Mouse (Mus musculus): ENCODE data around the gene Rab7.

Gene Rab7

DNA sequence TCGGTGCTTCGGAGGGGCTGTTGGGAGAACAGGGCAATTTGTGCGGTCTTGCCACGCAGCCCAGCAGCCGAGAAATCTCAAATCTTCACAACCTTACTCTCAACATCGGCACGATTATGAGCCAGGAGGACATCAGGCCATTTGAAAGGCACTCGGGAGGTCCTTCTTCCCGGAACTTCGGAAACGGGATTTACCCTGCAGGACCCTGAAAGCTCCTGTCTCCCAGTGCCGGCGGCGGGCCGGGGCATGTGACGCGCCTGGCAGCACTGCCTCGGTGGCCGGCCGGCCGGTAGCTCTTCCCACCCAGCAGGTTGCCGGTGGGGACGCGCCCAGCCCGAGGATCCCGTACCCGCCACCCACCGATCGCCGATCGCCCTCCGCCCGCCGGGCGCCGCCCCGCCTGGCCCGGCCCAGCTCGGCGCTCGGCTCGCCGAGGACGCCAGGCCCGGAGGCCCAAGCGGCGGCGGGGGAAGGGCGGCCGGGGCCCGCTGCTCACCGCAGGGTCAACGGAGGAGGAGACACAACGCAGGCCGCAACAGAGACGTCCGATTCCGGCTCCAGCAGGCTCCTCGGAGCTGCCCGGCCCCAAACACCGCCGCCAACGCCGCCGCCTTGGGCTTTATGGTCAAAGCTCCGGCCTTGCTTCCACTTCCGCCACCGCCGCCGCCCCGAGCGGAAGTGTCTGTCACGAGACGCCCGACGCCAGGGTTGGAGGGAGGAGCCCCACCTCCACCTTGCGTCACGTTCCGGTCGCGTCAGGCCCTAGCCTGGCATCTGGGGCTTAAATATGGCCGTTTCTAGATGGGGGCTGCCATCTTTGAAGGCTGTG is at the start of gene Rab7:
TSS of gene Rab7 (minus strand) at position 694 of the 829 bp plus-strand sequence.
- DNase-seq (ENCODE audit: low read depth, low spot score) = peak; percentile 83

DNA sequence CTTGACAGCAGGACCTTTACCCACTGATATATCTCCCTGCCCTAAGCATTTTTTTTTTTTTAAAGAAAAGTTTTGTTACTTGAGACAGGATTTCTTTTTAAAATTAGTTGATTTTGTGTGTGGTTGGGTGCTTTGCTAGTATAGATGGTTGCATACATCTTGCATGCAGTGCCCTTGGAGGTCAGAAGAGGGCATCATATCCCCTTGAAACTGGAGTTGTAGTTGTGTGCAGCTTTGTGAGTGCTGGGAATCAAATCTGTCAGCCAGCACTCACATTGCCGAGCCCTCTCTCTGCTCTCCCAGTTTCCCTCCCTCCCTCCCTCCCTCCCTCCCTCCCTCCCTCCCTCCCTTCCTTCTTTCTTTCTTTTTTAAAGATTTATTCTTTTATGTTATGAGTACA is 43.9 kb upstream of the Rab7 start:
- DNase-seq (ENCODE audit: low read depth, low spot score) = no peak

DNA sequence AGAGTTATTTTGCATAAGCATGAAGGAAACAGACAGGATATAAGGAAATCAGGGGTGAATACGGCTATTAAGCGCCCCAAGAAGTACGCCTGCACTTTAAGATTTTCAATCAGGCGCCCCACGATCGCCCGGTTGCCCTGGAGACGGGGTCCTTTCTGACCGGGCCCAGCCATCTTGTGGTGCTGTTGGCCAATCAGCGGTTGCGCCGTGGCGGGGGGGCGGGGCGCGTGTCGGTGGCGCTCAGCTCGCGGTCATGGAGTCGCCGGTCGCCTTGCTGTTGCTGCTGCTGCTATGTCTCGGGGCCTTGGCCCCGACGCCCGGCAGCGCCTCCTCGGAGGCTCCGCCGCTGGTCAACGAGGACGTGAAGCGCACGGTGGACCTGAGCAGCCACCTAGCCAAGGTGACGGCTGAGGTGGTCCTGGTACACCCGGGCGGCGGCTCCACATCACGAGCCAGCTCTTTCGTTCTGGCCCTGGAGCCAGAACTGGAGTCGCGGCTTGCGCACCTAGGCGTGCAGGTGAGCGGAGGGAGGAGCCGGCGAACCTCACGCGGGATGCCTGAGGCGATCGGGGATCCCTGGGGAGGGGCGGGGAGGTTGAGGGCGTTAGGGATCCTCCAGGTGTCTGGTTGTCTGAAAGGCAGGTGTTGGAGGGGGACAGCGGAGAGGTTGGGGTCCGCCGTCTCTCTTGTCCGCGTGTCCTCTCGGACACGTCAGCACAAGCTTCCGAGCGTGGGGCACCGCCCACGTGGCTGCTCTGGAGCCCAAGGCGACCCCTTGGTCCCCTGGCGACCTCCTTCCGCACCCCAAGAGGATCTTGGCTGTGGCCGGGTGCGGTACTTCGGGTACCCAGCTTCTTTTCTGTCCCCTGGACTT is 39.4 kb upstream of the Rab7 start, which contains the start of gene Rpn1:
TSS of gene Rpn1 (plus strand) at position 205 of the 874 bp plus-strand sequence.
- DNase-seq (ENCODE audit: low read depth, low spot score) = peak; percentile 94

DNA sequence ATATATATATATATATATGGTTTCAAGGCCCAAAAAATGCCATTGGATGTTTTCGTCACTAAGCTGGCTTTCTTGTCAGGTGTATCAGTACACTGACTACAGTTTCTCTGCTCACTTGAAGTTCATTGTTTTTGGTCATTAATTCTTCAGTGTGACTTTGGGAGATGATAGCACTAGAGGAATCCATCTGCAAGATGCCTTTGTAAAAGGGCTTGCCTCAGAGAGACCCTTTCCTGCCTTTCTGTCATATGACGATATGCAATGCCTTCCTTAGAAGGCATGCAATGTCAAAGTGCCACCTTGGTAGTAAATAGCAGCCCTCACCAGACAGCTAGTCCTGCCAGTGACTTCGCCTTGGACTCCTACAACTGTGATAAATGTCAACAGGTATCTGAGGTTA is 38.6 kb upstream of the Rab7 start:
- DNase-seq (ENCODE audit: low read depth, low spot score) = no peak

DNA sequence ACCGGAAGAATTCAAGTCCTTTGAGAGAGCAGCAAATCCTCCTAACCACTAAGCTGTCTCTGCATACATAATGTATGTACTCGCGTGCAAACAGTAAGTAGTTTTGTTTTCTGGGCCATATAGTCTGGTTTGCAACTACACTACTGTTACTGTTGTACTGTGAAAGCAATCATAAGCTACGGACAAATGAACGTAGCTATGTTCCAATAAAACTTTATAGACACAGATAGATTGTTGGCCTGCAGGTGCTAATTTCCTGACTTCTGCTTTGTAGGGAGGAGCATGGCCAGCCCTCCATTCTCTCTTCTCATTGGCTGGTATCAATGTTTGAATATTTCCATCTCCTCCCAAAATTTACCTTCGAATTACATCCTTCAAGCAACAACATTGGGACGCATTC is 38.0 kb upstream of the Rab7 start:
- DNase-seq (ENCODE audit: low read depth, low spot score) = no peak

DNA sequence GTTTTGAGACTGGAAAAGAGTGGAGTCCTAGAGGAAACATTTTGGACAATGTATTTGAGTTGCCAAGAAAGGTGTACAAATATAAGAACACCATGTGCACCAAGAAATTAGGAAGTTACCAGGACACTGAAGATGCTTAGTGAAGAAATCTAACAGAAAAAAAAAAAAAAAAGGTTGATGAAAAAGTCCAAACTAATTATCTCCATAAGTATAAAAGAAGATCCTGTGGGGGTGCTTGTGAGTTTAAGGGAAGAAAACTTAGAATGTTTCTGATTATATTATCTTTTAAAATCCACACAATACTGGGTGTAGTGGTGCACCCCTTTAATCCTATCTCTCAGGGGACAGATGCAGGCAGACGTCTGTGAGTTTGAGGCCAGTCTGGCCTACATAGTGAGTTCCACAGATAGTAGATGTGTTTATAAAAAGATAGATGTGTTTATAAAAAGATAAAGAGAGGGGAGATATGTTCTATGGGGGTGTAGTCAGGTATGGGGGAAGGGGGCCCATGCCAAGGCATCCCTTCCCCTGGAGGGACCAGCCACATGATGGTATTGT is 31.0 kb upstream of the Rab7 start:
- no peak for DNase-seq (ENCODE audit: low read depth, low spot score)

DNA sequence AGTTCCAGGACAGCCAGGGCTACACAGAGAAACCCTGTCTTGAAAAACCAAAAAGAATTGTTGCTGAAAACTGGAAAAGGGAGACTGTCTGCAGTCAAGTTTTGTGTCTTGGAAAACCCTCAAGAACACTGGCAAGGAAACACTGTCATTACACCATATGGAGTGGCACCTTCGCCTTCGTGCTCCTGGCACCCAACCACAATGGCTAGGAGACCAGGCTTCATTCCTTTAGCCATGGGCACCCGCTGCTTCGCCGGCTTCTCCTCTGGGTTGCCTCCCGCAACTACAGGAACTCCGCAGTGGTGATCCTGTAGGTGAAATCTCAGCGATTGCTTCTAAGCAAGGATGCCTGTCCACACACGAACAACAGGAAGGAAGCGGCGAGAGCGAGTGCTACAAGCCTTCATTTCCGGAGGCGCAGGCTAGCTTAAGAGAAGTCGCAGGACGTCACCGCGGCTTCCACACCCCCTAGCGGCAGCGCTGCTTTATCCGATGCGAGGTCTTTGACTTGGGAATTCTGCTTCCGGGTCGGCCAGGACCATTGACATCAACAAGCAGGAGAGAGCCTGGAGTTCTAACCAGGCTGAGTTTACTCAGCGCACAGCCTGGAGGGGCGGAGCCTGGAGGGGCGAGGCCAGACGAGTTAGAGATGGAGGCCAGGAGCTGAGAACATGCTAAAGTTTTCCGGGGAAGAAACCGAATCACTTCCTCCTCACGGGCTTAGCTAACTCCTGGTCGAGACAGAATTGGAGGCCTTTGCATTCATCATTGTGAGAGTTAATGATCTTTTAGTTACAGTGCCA is 29.9 kb upstream of the Rab7 start:
- DNase-seq (ENCODE audit: low read depth, low spot score) = peak; percentile 85

DNA sequence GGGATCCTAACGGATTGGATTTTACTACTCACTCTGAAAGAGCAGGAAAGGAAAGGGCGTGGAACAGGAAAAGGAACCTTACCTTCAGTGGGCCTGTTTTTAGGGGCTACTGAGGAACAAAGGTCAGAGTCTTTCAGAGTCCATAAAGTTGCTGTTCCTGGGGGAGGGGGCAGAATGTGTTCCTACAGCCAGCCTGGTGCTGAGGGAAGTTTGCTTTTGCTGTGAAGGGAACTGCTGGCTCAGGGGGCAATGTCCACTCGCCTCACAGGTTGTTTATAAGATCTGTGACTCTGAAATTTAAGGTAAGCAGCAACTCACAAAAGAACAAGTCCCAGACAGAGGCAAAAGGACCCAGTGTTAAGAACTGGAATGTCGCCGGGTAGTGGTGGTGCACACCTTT is 26.1 kb upstream of the Rab7 start:
- no peak for DNase-seq (ENCODE audit: low read depth, low spot score)

DNA sequence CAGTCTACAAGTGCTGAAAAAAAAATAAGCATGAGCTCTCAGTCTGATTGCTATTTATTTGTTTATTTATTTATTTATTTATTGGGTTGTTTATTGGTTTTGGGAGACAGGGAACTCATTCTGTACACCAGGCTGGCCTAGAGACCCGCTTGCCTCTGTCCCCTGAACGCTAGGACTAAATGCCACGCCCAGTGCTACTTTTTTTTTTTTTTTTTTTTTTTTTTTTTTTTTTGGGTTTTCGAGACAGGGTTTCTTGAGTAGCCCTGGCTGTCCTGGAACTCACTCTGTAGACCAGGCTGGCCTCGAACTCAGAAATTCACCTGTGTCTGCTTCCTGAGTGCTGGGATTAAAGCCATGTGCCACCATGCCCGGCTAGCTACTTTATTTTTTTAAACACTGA is 25.4 kb upstream of the Rab7 start:
- no peak for DNase-seq (ENCODE audit: low read depth, low spot score)

DNA sequence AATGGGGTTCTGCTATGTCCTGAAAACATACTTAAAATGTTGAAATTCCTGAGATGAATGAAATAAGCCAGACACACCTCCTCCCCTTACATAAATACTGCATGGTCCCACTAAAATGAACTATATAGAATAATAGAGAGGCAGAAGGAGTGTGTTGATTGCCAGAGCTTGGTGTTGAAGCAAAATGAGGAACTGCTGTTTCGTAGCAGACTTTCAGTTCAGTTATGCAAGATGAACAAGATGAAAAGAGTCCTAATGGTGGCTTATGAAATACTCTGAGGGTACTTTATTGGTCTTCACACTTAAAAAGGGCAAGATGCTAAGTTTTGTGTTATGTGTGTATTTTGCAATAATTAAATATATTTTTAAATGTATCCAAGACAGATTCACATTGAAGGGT is 23.7 kb upstream of the Rab7 start:
- no peak for DNase-seq (ENCODE audit: low read depth, low spot score)

DNA sequence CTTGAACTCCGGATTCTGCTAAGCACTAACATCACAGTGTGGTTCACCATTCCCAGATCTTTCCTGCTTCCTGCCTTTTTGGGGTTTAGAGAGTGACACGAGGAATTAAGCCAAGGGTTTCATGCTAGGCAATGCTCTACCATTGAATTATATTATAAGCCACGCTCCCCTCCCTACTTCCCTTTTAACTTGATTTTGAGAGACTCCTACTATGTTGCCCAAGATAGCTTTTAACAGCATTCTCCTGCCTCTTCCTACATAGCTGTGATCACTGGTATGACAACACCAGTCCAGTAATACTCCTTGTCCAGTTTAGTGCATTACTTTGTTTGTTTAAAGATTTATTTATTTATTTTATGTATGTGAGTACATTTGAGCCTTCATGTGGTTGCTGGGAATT is 22.7 kb upstream of the Rab7 start:
- DNase-seq (ENCODE audit: low read depth, low spot score) = no peak

DNA sequence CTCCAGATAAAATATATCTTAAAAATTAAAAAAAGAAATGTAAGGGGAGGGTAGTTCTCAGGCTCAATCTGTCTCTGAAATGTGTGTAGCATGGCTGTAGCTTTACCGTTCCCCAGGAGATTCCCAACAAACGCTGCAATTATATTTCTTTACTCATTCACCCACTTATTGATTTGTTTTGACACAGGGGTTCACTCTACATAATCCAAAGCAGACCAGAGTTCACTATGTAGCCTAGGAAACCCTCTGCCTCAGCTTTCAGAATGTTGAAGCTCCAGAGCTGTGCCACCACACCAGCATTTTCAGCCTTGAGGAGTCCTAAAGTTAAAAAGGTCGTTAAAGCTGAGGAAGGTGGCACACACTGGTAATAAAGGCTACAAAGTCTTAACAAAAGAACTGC is 20.9 kb upstream of the Rab7 start:
- DNase-seq (ENCODE audit: low read depth, low spot score) = no peak

DNA sequence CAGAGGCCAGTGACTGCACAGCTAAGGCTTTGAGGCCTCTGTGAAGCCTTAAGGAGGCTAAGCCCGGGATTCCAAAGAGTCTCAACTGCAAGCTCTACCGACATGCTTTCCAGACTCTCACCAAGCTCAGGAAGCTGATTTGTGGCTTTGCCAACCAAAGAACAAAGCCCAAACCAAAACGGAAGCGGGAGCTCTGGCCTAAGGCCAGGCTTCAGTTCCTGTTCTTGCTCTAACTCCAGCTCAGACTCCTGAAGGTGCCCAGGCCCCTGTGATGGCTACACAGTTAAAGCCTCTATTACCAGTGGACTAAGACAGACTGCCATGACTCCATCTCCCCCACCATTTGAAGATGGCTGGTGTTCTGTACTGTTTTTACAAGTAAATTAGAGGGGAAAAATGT is 20.0 kb upstream of the Rab7 start:
- no peak for DNase-seq (ENCODE audit: low read depth, low spot score)

DNA sequence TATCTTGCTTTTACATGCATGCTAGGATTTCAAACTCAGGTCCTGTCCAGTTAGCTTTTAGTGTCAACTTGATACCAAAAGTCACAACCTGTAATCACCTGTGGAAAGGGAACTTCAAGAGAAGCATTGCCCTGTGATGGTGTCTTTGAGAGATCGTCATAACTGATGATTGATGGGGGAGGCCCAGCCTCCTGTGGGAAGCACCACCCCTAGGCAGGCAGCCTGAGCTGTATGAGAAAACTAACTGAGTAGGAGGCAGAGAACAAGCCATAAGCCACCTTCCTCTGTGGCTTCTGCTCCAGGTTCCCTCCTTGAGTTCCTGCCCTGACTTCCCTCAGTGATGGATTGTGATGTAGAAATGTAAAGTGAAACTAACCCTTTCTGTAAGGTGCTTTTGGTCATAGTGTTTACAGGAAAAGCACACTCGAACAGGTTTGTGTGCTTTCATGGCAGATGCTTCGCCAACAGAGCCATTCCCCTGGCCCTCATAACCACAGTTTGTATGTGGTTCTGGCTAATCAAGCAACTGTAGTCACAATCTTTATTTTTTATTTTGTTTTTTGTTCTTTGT is 19.1 kb upstream of the Rab7 start:
- DNase-seq (ENCODE audit: low read depth, low spot score) = no peak

DNA sequence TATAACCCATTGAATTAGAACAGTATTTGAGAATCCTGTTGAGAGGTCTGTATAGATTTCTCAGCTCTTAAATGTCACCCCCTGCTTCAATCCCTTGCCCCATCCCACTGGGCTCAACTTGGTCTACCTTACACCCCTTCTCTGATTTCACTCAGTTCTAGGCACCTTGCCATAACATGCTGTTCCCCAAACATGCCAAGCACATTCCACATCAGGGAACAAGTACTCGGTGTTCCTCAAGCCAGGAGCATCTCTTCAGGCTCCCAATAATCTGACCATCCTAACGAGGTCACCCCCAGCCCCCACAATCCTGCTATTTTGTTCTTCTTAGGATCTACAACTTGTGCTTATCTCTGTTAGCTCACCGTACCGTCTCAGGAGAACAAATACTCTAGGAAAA is 17.3 kb upstream of the Rab7 start:
- DNase-seq (ENCODE audit: low read depth, low spot score) = no peak

DNA sequence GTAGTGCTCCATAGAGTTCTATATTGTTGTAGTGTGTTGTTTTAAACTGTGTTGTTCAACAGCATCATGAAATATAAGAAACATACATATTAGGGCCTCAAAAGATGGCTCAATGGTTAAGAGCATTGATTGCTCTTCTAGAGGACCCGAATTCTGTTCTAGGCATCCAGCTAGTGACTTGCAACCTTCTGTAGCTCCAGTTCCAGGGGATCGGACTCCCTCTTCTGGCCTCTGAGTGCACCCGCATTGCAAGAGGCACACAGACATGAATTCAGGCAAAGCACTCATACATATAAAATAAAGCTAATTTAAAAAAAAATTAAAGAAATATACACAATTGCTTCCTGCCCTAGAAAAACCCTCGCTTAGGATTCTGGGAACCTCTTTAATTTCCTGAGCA is 16.3 kb upstream of the Rab7 start:
- DNase-seq (ENCODE audit: low read depth, low spot score) = no peak

DNA sequence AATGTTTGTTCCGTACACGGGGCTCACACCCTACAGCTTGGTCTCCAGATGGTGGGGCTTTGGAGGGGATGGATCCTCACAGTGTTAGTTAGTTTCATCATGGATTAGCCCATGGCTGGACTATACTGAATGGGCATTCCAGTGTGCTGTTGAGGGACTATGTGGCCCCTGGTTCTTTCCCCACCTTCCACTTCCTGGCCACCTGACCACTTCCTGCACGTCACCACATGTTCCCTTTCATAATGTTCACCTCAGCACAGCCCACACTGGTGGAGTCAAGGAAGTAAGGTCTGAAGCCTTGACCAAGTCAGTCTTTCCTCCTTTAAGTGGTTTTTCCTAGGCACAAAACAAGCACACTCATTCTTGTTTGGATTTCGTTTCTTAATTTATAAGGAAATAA is 15.5 kb upstream of the Rab7 start:
- DNase-seq (ENCODE audit: low read depth, low spot score) = no peak

DNA sequence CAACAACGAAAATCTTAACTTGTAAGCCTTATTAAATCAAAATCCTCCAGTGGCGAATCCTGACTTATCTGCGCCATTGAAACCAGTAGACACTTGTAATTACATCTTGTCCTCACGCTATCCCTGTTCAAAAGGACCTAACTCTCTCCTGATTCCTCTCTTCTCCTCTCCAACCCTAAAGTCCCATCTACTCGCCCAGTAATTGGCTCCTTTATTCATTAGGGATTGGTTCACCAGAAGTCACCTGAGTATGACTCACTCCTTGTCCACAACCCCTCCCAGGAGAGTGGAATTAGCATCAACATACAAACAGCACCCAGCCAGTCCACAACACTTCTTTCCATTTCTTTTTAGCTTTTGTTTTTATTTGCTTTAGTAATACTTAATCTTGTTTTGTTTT is 14.8 kb upstream of the Rab7 start:
- no peak for DNase-seq (ENCODE audit: low read depth, low spot score)

DNA sequence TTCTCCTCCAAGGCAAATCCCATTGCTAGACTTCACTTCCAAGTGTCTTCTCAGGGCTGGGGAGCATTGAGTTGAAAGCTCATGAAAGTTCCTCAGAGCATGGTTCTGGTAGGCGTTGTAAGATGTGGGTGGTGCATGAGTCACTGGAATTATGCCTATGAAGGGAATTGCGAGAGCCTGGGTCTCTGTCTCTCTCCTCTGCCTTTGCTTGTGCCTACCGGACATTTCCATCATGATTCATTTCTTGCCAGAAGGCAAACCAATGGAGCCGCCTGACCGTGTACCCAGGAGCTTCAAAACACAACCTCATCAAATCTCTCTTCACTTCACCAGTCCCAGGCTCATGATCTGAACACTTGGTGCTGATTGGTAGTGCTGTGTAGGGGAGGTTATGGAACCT is 11.8 kb upstream of the Rab7 start:
- DNase-seq (ENCODE audit: low read depth, low spot score) = no peak

DNA sequence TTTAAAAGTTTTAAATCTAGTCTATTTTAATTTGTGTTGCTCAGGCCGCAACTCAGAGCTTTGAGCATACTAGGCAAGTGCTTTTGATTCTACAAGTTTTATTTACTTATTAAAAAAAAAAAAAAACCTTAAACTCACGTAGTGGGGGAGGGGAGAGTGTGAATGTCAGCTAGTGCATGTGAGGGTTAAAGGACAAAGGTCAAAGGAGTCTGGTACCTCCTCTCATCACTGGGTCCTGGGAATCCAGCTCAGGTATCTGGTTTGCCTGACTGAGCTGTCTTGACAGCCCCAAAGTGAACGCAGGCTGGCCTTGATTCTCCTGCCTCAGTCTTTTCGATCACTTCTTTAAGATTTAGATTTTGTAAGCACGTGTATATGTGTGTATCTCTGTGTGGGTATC is 10.6 kb upstream of the Rab7 start:
- no peak for DNase-seq (ENCODE audit: low read depth, low spot score)

DNA sequence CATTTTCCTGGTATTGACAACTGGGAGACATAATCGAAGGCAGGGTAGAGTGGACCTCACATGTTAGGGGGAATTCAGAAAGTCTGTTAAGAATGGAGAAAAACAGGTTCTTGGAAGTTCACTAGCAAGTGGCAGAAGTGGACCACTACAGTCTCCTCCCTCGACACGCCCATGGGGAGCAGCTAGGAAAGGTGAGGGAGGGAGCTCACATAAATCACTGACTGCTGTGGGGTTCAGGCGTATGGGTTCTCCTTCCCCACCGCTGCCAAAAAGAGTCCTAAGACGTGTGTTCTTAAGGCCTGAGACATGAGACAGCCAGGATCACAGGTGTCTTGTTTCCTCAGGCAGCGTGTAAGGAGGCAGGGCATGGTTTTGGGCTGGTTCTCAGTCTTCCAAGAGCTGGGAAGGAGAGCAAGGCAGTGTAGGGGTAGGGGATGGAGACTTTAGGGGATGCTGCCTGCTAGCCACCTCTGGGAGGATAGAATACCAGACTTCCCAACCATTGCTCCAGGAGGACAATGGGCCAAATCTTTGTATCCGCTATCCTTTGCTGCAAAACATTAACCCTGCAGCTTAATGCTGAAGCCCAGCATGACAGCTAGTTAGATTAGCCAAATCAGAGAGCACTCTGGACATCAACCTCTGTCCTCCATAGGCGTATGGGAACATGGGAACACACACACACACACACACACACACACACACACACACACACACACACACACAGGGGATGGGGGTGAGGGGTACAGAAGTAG is 9.2 kb upstream of the Rab7 start:
- DNase-seq (ENCODE audit: low read depth, low spot score) = no peak

Measured in c-Kit-negative CD71-positive TER-119-positive erythroid progenitor cells, embryonic 14.5 days (primary cell).